Mouse (Mus musculus): ENCODE data around the gene Htra2. TPM values are rescaled to one million over a fixed set of nuclear protein-coding genes. Genes with fewer than 3 reads are reported as not detected.
A peak's percentile ranks its signal among the peaks of the same experiment; 100 is the strongest.

Htra2 gene
- polyA plus RNA-seq, 1 experiment, result 49.3 TPM

- DNase-seq, result peak; percentile 94
- WGBS, result under 1% methylated on average over 64 of the region's 64 CpGs
- peak; percentile 75 for TF ChIP-seq POLR2A (IDR thresholded peaks at IDR 0.05; ENCODE audit: borderline replicate concordance, extremely low read depth, low read depth, low read length)
- no peak for TF ChIP-seq CTCF (IDR thresholded peaks at IDR 0.05; ENCODE audit: insufficient read depth, low read length)
- H3K4me1 ChIP-seq (ENCODE audit: control insufficient read depth, insufficient read depth, low read length), result peaks cover 12% of the 10 kb centered on the region
- peak within 1 kb of the TSS; percentile 73 for H3K4me3 ChIP-seq (replicated peaks; ENCODE audit: extremely low read depth, low read depth, low read length)
Observed at GRCm38 (mm10) chr6:83054074-83054851, 810 bp downstream of the Htra2 start, which contains the start of gene Aup1. Gene Aup1, plus strand, starts transcription at chr6:83054521.

- TF ChIP-seq POLR2A (IDR thresholded peaks at IDR 0.05; ENCODE audit: borderline replicate concordance, extremely low read depth, low read depth, low read length) (no peak), CTCF (IDR thresholded peaks at IDR 0.05; ENCODE audit: insufficient read depth, low read length) (no peak)
- WGBS, result 4% methylated on average over 26 of the region's 26 CpGs
- peaks cover 12% of the 10 kb centered on the region for H3K4me1 ChIP-seq (ENCODE audit: control insufficient read depth, insufficient read depth, low read length)
- peak; percentile 21 for DNase-seq
- H3K4me3 ChIP-seq (replicated peaks; ENCODE audit: extremely low read depth, low read depth, low read length), result peak overlapping the region; percentile 73
Observed at GRCm38 (mm10) chr6:83053136-83053960, 1.7 kb downstream of the Htra2 start.

- Histone ChIP-seq H3K4me3 (replicated peaks; ENCODE audit: extremely low read depth, low read depth, low read length) (no peak overlapping the region), H3K4me1 (ENCODE audit: control insufficient read depth, insufficient read depth, low read length) (peaks cover 7% of the 10 kb centered on the region)
- WGBS, result 77% methylated on average over 10 of the region's 10 CpGs
- no peak for DNase-seq
- TF ChIP-seq CTCF (IDR thresholded peaks at IDR 0.05; ENCODE audit: insufficient read depth, low read length) (no peak), POLR2A (IDR thresholded peaks at IDR 0.05; ENCODE audit: borderline replicate concordance, extremely low read depth, low read depth, low read length) (no peak)
Observed at GRCm38 (mm10) chr6:83049367-83049766, 5.7 kb downstream of the Htra2 start.

- H3K4me3 ChIP-seq (replicated peaks; ENCODE audit: extremely low read depth, low read depth, low read length), result no peak overlapping the region
- no peaks in the 10 kb centered on the region for H3K4me1 ChIP-seq (ENCODE audit: control insufficient read depth, insufficient read depth, low read length)
- TF ChIP-seq CTCF (IDR thresholded peaks at IDR 0.05; ENCODE audit: insufficient read depth, low read length) (no peak), POLR2A (IDR thresholded peaks at IDR 0.05; ENCODE audit: borderline replicate concordance, extremely low read depth, low read depth, low read length) (no peak)
- no peak for DNase-seq
- 62% methylated on average over 9 of the region's 9 CpGs for WGBS
Observed at GRCm38 (mm10) chr6:83044742-83045141, 10.3 kb downstream of the Htra2 start.

GRCm38 (mm10) chr6:83043993-83044392, 11.1 kb downstream of the Htra2 start:
- Histone ChIP-seq H3K4me1 (ENCODE audit: control insufficient read depth, insufficient read depth, low read length) (no peaks in the 10 kb centered on the region), H3K4me3 (replicated peaks; ENCODE audit: extremely low read depth, low read depth, low read length) (no peak overlapping the region)
- WGBS, result 89% methylated on average over 5 of the region's 5 CpGs
- TF ChIP-seq CTCF (IDR thresholded peaks at IDR 0.05; ENCODE audit: insufficient read depth, low read length) (no peak), POLR2A (IDR thresholded peaks at IDR 0.05; ENCODE audit: borderline replicate concordance, extremely low read depth, low read depth, low read length) (no peak)
- no peak for DNase-seq

- H3K4me3 ChIP-seq (replicated peaks; ENCODE audit: extremely low read depth, low read depth, low read length), result no peak overlapping the region
- no peak for DNase-seq
- no peaks in the 10 kb centered on the region for H3K4me1 ChIP-seq (ENCODE audit: control insufficient read depth, insufficient read depth, low read length)
- no peak for TF ChIP-seq POLR2A (IDR thresholded peaks at IDR 0.05; ENCODE audit: borderline replicate concordance, extremely low read depth, low read depth, low read length)
- no peak for TF ChIP-seq CTCF (IDR thresholded peaks at IDR 0.05; ENCODE audit: insufficient read depth, low read length)
- whole genome bisulfite sequencing, result 57% methylated on average over 6 of the region's 6 CpGs
Observed at GRCm38 (mm10) chr6:83043561-83043960, 11.5 kb downstream of the Htra2 start.

- WGBS, result 80% methylated on average over 5 of the region's 5 CpGs
- DNase-seq, result no peak
- no peak for TF ChIP-seq POLR2A (IDR thresholded peaks at IDR 0.05; ENCODE audit: borderline replicate concordance, extremely low read depth, low read depth, low read length)
- no peak for TF ChIP-seq CTCF (IDR thresholded peaks at IDR 0.05; ENCODE audit: insufficient read depth, low read length)
- Histone ChIP-seq H3K4me1 (ENCODE audit: control insufficient read depth, insufficient read depth, low read length) (peaks cover 4% of the 10 kb centered on the region; the same call in 1 of the 2 replicates), H3K4me3 (replicated peaks; ENCODE audit: extremely low read depth, low read depth, low read length) (no peak overlapping the region)
Observed at GRCm38 (mm10) chr6:83040601-83041000, 14.5 kb downstream of the Htra2 start.

GRCm38 (mm10) chr6:83038496-83039012, 16.5 kb downstream of the Htra2 start:
- WGBS, result 21% methylated on average over 24 of the region's 24 CpGs
- TF ChIP-seq POLR2A (IDR thresholded peaks at IDR 0.05; ENCODE audit: borderline replicate concordance, extremely low read depth, low read depth, low read length), result 0 out of 2 replicates have a peak, but pooled peaks have one; percentile 44
- no peak for TF ChIP-seq CTCF (IDR thresholded peaks at IDR 0.05; ENCODE audit: insufficient read depth, low read length)

GRCm38 (mm10) chr6:83037188-83037587, 17.9 kb downstream of the Htra2 start:
- peaks cover 4% of the 10 kb centered on the region; the same call in 1 of the 2 replicates for H3K4me1 ChIP-seq (ENCODE audit: control insufficient read depth, insufficient read depth, low read length)
- TF ChIP-seq POLR2A (IDR thresholded peaks at IDR 0.05; ENCODE audit: borderline replicate concordance, extremely low read depth, low read depth, low read length) (no peak), CTCF (IDR thresholded peaks at IDR 0.05; ENCODE audit: insufficient read depth, low read length) (no peak)
- no peak for DNase-seq
- 71% methylated on average over 8 of the region's 8 CpGs for WGBS
- H3K4me3 ChIP-seq (replicated peaks; ENCODE audit: extremely low read depth, low read depth, low read length), result no peak overlapping the region

More at GRCm38 (mm10) chr6:83038496-83039012, 16.5 kb downstream of the Htra2 start:
- peaks cover 4% of the 10 kb centered on the region; the same call in 1 of the 2 replicates for H3K4me1 ChIP-seq (ENCODE audit: control insufficient read depth, insufficient read depth, low read length)
- peak; percentile 98 for DNase-seq
- H3K4me3 ChIP-seq (replicated peaks; ENCODE audit: extremely low read depth, low read depth, low read length), result peak overlapping the region; percentile 34
